Mouse (Mus musculus) left cerebral cortex, adult 2 months (tissue): ENCODE measurements around the gene Marveld2. TPM values are rescaled to one million over a fixed set of nuclear protein-coding genes. Genes with fewer than 3 reads are reported as not detected.
A peak's percentile ranks its signal among the peaks of the same experiment; 100 is the strongest.

Experiments used
- DNase-seq, 2 experiments: peaks; one replicate each; pipeline ENCODE4 v3.0.0; 2021 to 2022; ENCODE audit warnings: low spot score in 2 of 2, mixed read lengths in 1 of 2; ENCODE audit errors: extremely low spot score in 1 of 2
- H3K27ac ChIP-seq: fragments of 200-600 bp; 2 replicates; pipeline ENCODE4 v1.8.1; 2022
- H3K4me3 ChIP-seq: fragments of 200-600 bp; 2 replicates; pipeline ENCODE4 v1.8.1; 2022
- CTCF ChIP-seq: fragments of 200-600 bp; IDR thresholded peaks from 2 replicates; pipeline ENCODE4 v1.8.1; 2022; ENCODE audit warnings: antibody characterized with exemption, mild to moderate bottlenecking, moderate library complexity
- intact Hi-C: fragments of 180-260 bp; cut with DNase I; formaldehyde crosslinking; loops from one replicate; pipeline ENCODE4 v1.15.1; 2025
- total RNA-seq, 2 experiments: library from RNA; stranded (reverse); gene quantifications; 2 replicates each; pipeline ENCODE4 v1.2.3; 2021

Marveld2 gene
- total RNA-seq, 2 experiments from 2014 or later: 1.6 to 1.9 TPM

DNA sequence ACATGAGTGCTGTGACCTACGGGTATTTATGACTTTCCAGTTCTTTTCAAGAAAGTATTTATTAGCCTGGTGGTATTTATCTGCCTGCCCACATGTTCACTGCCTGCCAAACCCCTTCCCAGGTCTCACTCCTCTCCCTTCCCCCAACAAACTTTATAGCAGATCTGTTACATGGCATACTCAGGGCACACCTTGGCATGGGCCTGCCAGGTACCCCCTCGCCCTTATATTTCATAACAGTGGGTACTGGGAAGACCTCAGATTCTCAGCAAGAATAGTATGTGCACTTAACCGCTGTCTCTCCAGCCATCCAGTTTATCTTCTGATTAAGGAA lies 21.3 kb downstream of the Marveld2 start:
- no peak for TF ChIP-seq CTCF
- H3K4me3 ChIP-seq: no peak overlapping the region
- no peak for DNase-seq
- H3K27ac ChIP-seq: no peak overlapping the region
- intact Hi-C loops: loop anchor here (5.0 kb wide), 1 partner anchor 103 kb away; the partner anchor contains the start of gene Gtf2h2

DNA sequence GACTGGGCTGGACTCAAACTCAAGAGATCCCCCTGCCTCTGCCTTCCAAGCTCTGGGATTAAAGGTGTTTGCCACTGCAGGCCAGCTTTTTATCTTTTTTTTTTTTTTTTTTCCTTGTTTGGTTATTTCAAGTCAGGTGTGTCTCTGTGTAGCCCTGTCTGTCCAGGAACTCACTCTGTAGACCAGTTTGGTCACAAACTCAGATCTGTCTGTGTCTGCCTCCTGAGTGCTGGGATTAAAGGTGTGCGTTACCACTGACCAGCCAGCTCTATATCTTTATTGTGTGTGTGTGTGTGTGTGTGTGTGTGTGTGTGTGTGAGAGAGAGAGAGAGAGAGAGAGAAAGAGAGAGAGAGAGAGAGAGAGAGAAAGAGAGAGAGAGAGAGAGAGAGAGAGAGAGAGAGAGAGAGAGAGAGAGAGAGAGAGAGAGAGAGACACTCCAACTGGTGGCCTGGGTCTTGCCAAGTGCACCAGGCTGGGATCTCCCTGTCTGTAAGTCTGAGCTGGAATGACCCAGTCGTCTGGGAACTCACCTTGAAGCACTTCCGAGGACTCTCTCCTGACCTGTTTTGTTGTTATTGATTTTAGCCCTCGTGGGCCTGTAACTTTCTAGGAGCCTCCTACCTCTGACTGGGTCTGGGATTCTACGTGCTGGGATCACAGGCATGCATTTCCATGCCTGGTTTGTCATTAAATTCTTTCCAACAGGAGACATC lies 21.8 kb downstream of the Marveld2 start:
- no peak for TF ChIP-seq CTCF
- Histone ChIP-seq H3K4me3 (no peak overlapping the region), H3K27ac (no peak overlapping the region)
- intact Hi-C loops: loop anchor here (5.0 kb wide), 1 partner anchor 103 kb away; the partner anchor contains the start of gene Gtf2h2
- DNase-seq: no peak

DNA sequence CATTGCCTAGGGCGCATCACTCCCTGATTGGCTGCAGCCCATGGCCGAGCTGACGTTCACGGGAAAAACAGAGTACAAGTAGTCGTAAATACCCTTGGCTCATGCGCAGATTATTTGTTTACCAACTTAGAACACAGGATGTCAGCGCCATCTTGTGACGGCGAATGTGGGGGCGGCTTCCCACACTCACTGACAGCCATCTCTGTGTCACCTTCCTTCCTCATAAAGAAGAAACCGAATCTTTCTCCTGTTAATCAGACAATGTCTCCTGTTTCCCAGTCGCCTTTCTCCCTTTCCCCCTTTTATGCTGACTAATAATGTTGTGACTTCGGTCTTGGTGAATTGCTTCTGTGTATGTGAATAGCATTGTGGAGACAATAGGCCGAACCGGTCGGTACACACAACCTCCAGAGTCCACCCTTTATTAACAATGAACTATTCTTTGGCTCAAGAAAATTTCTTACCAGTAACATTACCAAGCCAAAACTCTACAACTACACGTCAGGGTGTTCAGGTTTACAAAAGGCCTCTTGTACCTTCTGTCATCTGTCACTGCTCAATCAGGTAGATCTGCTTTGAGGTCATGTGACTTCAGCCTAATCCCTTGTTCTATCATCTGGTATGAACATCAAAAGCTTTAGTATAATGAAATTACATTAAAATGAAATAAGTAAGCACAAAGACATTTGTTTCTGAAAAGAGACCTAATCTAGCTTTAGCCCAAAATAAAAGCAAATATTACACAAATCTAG lies 22.6 kb downstream of the Marveld2 start:
- Histone ChIP-seq H3K27ac (peak overlapping the region; percentile 76; the same call in 1 of the 2 replicates), H3K4me3 (no peak overlapping the region)
- peak in 1 of 2 experiments; percentile 25 for DNase-seq
- TF ChIP-seq CTCF: no peak; the same call in 1 of the 2 replicates
- intact Hi-C loops: no loop called here

DNA sequence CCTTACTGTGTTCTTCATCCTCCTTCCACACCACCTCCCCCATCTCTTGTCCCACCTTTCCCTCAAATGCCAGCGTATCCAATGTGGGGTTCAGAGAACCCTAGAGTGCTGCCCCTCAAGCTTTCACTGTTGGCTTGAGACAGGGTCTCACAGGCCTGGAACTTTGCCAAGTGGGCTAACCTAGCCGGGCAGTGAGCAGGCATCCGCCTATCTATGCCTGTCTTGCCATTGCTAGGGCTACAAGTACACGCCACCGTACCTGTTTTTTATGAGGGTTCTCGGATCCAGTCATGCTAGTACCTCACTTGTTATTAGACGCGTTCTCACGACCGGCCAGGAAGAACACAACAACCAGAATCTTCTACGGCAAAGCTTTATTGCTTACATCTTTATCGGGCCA lies 28.1 kb downstream of the Marveld2 start:
- TF ChIP-seq CTCF: no peak
- no peak for DNase-seq
- Histone ChIP-seq H3K27ac (no peak overlapping the region), H3K4me3 (no peak overlapping the region)
- intact Hi-C loops: no loop called here

DNA sequence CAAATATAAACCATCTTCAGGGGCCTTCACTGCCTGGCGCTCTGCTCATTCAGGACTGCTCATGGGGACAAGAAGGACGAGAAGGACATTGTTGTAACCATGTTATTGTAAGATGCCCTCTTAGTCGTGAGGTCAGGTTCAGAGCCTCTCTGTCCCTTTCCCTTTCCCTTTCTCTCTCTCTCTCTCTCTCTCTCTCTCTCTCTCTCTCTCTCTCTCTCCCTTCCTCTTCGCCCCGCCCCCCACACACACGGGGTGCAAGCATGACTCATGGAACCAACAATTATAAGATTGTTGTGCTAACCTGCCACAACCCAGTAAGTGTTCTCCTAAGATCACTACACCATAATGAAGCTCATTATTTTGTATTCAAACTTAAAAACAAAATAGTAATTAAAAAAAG lies 34.6 kb downstream of the Marveld2 start:
- intact Hi-C loops: no loop called here
- Histone ChIP-seq H3K27ac (no peak overlapping the region), H3K4me3 (no peak overlapping the region)
- no peak for DNase-seq
- no peak for TF ChIP-seq CTCF

DNA sequence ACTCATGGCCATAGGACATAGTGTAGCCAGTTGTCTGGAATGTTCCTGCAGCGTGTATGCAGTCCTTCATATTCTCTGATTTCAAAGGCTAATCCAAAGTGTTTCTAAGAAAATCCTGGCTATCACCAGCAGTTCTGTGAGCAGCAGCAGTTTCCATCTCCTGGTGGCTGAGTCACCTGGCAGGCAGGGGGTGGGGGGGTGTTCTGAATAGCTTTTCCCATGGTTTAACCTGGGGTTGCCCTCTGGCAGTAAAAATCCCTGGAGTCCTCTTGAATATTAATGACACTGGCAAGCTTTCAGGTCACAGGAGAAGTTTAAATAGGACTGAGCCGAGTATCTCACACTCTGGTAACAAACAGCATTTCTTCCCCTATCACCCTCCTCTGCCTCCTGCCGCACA lies 35.1 kb downstream of the Marveld2 start:
- TF ChIP-seq CTCF: no peak
- intact Hi-C loops: no loop called here

DNA sequence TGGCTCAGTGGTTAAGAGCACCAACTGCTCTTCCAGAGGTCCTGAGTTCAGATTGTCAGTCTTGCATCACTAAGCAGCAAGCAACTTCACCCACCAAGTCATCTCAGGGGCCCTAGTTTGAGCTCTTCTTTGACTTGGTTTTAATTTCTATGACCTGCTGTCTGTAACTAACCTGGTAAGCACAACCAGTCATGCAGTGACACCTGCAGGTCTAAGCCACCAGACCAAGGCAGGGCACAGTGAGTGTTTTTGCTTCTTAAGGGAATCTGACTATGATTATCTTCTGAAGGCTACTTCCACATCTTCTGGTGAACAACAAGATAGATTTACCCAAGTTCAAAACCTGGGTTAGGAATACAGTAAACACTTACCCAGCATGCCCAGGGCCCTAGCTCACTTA lies 36.8 kb downstream of the Marveld2 start:
- no peak overlapping the region for H3K4me3 ChIP-seq
- H3K27ac ChIP-seq: no peak overlapping the region
- TF ChIP-seq CTCF: no peak; the same call in 1 of the 2 replicates
- DNase-seq: no peak
- intact Hi-C loops: no loop called here

More for the DNA sequence above, 35.1 kb downstream of the Marveld2 start:
- Histone ChIP-seq H3K4me3 (no peak overlapping the region), H3K27ac (no peak overlapping the region)
- DNase-seq: no peak

DNA sequence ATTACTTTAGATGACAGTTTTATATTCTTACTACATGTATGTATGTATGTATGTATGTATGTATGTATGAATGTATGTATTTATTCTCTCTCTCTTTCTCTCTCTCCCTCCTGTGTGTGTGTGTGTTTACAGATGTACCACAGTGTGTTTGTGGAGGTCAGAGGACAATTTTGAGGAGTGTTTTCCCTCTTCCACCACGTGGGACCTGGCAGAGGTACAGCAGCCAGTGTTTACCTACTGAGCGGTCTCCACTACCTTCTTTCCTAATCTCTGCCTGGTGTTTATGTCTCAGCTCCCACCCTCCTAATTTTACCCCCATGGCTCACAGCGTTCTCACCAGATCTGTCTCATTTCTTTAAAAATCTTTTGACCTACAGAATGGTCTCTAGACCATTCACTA lies 37.6 kb downstream of the Marveld2 start:
- TF ChIP-seq CTCF: no peak
- no peak overlapping the region for H3K27ac ChIP-seq
- no peak for DNase-seq
- H3K4me3 ChIP-seq: no peak overlapping the region
- intact Hi-C loops: no loop called here

DNA sequence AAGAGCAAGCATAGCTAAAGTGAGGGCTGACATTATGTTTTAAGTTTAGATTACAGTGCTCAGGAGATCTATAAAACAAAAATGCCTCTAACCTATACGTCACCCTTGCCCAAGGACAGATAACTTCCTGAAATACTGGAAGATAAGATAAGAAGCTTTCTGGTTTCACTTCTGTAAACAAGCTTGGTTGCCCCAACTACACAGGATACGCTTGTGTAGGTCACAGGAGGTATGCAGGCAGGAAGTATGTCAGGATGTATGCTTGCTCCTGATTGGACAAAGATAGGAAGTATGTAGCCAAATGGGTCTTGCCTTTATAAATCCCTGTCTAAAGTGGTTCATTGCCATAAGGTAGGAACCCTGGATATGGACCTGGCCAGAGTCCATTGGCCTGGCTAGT lies 40.8 kb downstream of the Marveld2 start:
- TF ChIP-seq CTCF: no peak
- no peak for DNase-seq
- no peak overlapping the region for H3K4me3 ChIP-seq
- intact Hi-C loops: no loop called here
- H3K27ac ChIP-seq: no peak overlapping the region

DNA sequence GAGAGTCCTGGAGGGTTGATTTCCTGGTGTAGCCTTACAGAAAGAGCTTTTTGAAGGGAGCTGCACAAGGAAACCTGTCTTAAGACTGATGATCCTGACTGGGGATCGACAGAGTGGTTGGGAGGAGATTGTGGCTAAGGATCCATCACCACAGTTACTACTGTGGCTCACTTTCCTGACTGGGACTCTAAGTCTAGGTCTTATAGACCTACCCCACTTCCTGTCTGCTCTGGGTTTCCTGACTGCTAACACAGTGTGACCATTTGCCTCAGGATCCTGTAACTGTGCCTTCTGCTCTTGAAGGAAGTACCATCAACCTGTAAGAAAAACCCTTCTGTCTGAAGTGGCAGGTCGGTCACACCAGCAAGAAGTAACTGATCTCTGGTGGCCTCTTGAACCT lies 46.1 kb downstream of the Marveld2 start:
- no peak for TF ChIP-seq CTCF
- H3K4me3 ChIP-seq: no peak overlapping the region
- no peak for DNase-seq
- intact Hi-C loops: no loop called here
- H3K27ac ChIP-seq: no peak overlapping the region

DNA sequence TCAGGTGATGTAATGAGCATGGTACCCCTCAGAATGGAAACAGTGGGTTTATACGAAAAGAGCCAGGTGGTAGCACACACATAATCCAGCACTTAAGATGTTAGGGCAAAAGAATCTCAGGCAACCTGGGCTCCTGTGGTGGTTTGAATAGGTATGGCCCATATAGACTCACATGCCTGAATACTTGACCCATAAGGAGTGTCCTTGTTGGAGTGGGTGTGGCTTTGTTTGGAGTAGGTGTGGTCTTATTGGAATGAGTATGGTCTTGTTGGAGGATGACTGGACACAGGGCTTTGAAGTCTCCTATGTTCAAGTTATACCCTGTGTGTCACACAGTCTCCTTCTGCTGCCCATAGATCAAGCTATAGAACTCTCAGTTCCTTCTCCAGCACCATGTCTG lies 48.4 kb downstream of the Marveld2 start:
- no peak for DNase-seq
- Histone ChIP-seq H3K4me3 (no peak overlapping the region), H3K27ac (no peak overlapping the region)
- intact Hi-C loops: no loop called here
- no peak for TF ChIP-seq CTCF

DNA sequence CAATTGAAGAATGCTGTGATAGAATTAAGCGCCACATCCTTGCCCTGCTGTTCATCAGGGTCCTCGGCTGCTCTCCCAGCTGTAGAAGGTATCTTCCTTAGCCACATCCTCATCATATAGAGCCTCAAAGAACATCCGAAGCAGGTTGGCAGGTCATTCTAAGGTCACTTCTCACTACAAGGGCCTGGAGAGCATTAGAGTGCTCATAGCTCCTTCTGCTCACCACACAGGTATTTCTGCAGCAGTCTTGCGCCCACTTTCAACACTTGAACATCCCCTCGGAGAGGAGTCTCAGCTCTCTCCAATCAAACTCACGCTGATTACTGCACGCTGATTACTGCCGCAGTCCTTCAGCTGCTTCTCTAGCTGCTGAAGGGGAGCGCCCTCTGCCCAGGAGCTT lies 57.3 kb downstream of the Marveld2 start:
- intact Hi-C loops: no loop called here
- Histone ChIP-seq H3K4me3 (no peak overlapping the region), H3K27ac (no peak overlapping the region)
- DNase-seq: no peak
- no peak for TF ChIP-seq CTCF

DNA sequence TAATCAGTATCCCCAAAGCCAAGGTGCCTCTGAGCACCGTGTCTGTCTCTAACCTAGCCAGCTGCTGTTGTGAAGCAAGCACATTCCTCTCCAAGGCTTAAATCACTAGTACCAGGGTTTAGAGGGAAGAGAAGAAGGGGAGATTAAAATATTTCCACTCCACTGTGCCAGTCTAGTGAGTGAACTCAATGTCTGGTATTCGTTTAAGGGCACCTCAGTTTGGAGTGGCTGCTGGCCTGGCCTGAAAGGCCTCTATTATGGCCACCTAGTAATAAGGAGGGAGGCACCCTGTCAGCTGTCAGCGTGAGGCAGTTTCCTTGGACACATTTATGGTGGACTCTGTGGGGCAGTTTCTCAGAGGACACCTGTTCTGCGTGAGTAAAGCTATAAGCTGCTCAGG lies 59.8 kb downstream of the Marveld2 start:
- H3K4me3 ChIP-seq: no peak overlapping the region
- H3K27ac ChIP-seq: no peak overlapping the region
- no peak for TF ChIP-seq CTCF
- DNase-seq: no peak
- intact Hi-C loops: no loop called here
